Mouse (Mus musculus) myocyte (in vitro differentiated cells): ENCODE measurements around the gene Rtkn. TPM values are rescaled to one million over a fixed set of nuclear protein-coding genes. Genes with fewer than 3 reads are reported as not detected.

Experiments
- H3K27me3 ChIP-seq: one replicate; pipeline ENCODE4 v1.6.1; 2011; ENCODE audit not compliant: control insufficient read depth, insufficient read depth, insufficient read length
- H3K36me3 ChIP-seq: one replicate; pipeline ENCODE4 v1.6.1; 2011; ENCODE audit not compliant: control insufficient read depth, insufficient read depth
- H3K4me2 ChIP-seq: one replicate; pipeline ENCODE4 v1.6.1; 2011; ENCODE audit warnings: low read depth, control low read depth
- H3K4me3 ChIP-seq: one replicate; pipeline ENCODE4 v1.5.1; 2011; ENCODE audit warnings: mild to moderate bottlenecking, control low read depth, moderate library complexity
- H3K79me2 ChIP-seq: one replicate; pipeline ENCODE4 v1.6.1; 2011; ENCODE audit not compliant: control insufficient read depth, insufficient read depth
- H3ac ChIP-seq: one replicate; pipeline ENCODE4 v1.6.1; 2011; ENCODE audit not compliant: control insufficient read depth, insufficient read length
- CEBPB ChIP-seq: IDR thresholded peaks from 2 replicates; pipeline ENCODE4 v1.6.1; 2011; ENCODE audit warnings: mild to moderate bottlenecking, moderate library complexity; ENCODE audit not compliant: poor library complexity, insufficient read depth, severe bottlenecking
- E2F4 ChIP-seq: IDR thresholded peaks from one replicate; pipeline ENCODE4 v1.6.1; 2011; ENCODE audit warnings: mild to moderate bottlenecking, control low read depth, moderate library complexity; ENCODE audit not compliant: insufficient read depth
- MAX ChIP-seq: IDR thresholded peaks from one replicate; pipeline ENCODE4 v1.6.1; 2011; ENCODE audit warnings: low read depth, mild to moderate bottlenecking, control low read depth
- MYOD1 ChIP-seq, 3 experiments: IDR thresholded peaks; one replicate each; pipeline ENCODE4 v1.6.1; 2011; ENCODE audit warnings: control low read depth in 2 of 3, low read depth in 2 of 3, mild to moderate bottlenecking in 2 of 3, moderate library complexity in 1 of 3; ENCODE audit not compliant: insufficient read length in 2 of 3, control insufficient read depth in 1 of 3
- MYOG ChIP-seq, 3 experiments: IDR thresholded peaks; one replicate each; pipeline ENCODE4 v1.6.1; 2011; ENCODE audit warnings: control low read depth in 2 of 3, low read depth in 2 of 3, mild to moderate bottlenecking in 2 of 3; ENCODE audit not compliant: insufficient read length in 2 of 3, control insufficient read depth in 1 of 3, insufficient read depth in 1 of 3
- POLR2A ChIP-seq: IDR thresholded peaks from one replicate; pipeline ENCODE4 v1.6.1; 2011; ENCODE audit warnings: low read depth, mild to moderate bottlenecking, control low read depth, moderate library complexity; ENCODE audit not compliant: insufficient read length
- POLR2AphosphoS2 ChIP-seq: IDR thresholded peaks from one replicate; pipeline ENCODE4 v1.6.1; 2011; ENCODE audit warnings: low read depth, control low read depth; ENCODE audit not compliant: insufficient read length
- REST ChIP-seq: IDR thresholded peaks from one replicate; pipeline ENCODE4 v1.6.1; 2011; ENCODE audit warnings: mild to moderate bottlenecking, control low read depth, moderate library complexity; ENCODE audit not compliant: insufficient read depth, insufficient read length
- SRF ChIP-seq: IDR thresholded peaks from one replicate; pipeline ENCODE4 v1.6.1; 2011; ENCODE audit warnings: low read depth; ENCODE audit not compliant: control insufficient read depth, insufficient read length
- TCF12 ChIP-seq: IDR thresholded peaks from one replicate; pipeline ENCODE4 v1.6.1; 2011; ENCODE audit warnings: mild to moderate bottlenecking, control low read depth; ENCODE audit not compliant: poor library complexity, insufficient read depth, severe bottlenecking
- TCF3 ChIP-seq: IDR thresholded peaks from one replicate; pipeline ENCODE4 v1.6.1; 2011; ENCODE audit warnings: low read depth, control low read depth; ENCODE audit not compliant: insufficient read length
- USF1 ChIP-seq: IDR thresholded peaks from one replicate; pipeline ENCODE4 v1.6.1; 2011; ENCODE audit warnings: low read depth, mild to moderate bottlenecking, control low read depth, moderate library complexity
- polyA plus RNA-seq: library from polyadenylated mRNA; unstranded; fragments of >200 nt; fragmentation: generic; extraction: Trizol; gene quantifications from one replicate; pipeline ENCODE4 v1.2.1, GENCODE M21; 2012; ENCODE audit warnings: missing spikeins

Gene Rtkn
- polyA plus RNA-seq, 1 experiment: 29.7 TPM

DNA sequence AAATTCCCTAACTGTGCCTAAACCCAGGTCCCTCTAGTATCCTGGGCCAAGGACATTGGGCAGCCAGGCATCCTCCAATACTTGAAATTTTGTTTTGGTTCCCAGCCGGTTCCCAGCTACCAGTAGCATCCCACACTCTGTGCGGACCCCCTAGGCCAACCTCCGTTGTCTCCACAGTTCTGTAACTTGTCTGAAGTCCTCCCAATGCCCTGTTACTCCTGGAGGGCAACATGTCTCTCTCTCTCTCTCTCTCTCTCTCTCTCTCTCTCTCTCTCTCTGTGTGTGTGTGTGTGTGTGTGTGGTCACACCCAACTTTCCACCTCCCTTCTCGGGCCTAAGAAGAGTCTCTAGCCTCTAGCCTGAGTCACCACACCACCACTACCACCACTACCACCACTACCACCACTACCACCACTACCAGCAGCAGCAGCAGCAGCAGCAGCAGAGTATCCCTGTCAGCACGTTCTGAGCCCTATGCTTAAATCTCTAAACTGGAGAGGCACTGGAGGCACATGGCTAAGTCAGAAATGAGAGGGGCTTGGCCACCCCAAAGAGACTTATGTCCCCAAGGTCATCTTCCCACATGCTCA, 1.1 kb downstream of the Rtkn start:
- Histone ChIP-seq H3K36me3 (no peaks in the 10 kb centered on the region), H3K79me2 (peaks cover 40% of the 10 kb centered on the region), H3K27me3 (no peaks in the 10 kb centered on the region), H3K4me2 (peak overlapping the region; percentile 84), H3ac (peak overlapping the region; percentile 52), H3K4me3 (peak overlapping the region; percentile 88)
- peak; percentile 74 for TF ChIP-seq POLR2A
- TF ChIP-seq SRF: no peak
- no peak for TF ChIP-seq TCF12
- TF ChIP-seq POLR2AphosphoS2: peak; percentile 75
- no peak for TF ChIP-seq E2F4
- TF ChIP-seq MYOG (IDR thresholded peaks at IDR 0.05; ENCODE audit: control insufficient read depth in 1 of 3, insufficient read depth in 1 of 3, insufficient read length in 2 of 3, low read depth in 2 of 3): no peak
- TF ChIP-seq MYOD1 (IDR thresholded peaks at IDR 0.05; ENCODE audit: control insufficient read depth in 1 of 3, insufficient read length in 2 of 3, low read depth in 2 of 3): no peak
- no peak for TF ChIP-seq USF1
- no peak for TF ChIP-seq TCF3
- no peak for TF ChIP-seq CEBPB

DNA sequence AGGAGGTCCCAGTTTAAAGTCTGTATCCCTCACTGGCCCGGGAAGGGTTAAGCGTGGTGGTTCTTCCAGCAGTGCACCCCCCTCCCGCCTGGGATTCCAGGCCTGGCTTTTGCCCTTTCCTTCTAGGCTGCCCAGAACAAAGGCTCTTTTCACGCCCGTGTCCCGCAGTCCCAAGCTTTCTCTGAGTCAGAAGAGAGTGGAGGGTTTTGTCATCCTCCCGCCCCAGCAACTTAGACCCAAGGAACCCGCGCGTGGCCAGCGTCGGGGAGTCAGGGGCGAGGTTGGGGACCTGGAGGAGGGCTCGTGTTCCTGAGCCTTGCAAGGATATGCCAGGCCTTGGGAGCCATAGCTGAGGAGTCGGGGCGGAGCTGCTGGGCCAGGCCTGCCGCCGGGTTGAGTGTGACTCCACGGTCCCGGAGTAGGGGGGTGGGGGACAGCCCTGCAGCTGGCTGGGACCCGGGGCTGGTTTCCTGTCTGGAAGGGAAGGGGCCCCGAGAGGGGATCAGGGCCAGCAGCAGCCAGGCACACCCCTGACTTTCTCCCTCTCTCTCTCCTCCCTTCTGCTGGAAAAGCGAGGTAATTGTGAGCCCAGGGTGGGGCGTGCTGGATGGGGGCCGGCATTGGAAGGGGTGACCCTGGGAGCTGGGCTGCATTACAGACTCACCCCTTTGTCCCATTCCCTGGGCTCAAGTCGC, 1.8 kb downstream of the Rtkn start:
- Histone ChIP-seq H3K4me3 (peak overlapping the region; percentile 88), H3ac (peak overlapping the region; percentile 52), H3K4me2 (peak overlapping the region; percentile 84), H3K36me3 (no peaks in the 10 kb centered on the region), H3K79me2 (peaks cover 42% of the 10 kb centered on the region), H3K27me3 (no peaks in the 10 kb centered on the region)
- no peak for TF ChIP-seq REST
- TF ChIP-seq POLR2A: peak; percentile 54

DNA sequence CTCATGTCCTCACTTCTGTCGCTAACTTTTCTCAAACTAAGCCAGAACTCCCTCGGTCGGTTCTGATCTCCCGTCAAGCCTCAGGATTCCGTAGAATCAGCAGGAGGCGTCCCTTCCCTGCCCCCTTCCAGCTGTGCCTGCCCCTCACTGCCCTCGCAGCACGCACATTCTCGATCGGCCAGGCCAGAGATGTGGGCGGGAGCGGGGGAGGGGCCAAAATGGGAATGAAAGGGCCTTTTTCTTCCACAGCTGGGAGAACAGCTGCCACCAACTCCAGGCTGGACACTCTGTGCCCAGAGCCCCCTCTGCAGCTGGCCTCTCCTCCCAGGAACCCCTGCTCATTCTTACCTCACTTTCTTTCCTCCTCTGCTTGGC, 2.3 kb downstream of the Rtkn start:
- Histone ChIP-seq H3K79me2 (peaks cover 42% of the 10 kb centered on the region), H3K27me3 (no peaks in the 10 kb centered on the region), H3K4me3 (peak overlapping the region; percentile 88), H3K4me2 (peak overlapping the region; percentile 84), H3ac (peak overlapping the region; percentile 52), H3K36me3 (no peaks in the 10 kb centered on the region)
- TF ChIP-seq MAX (no peak), TCF3 (peak; percentile 95), POLR2A (peak; percentile 75), REST (no peak), SRF (no peak), E2F4 (no peak), TCF12 (peak; percentile 90), MYOG (IDR thresholded peaks at IDR 0.05; ENCODE audit: control insufficient read depth in 1 of 3, insufficient read depth in 1 of 3, insufficient read length in 2 of 3, low read depth in 2 of 3) (peak; percentile 51 to 85 (median 67)), MYOD1 (IDR thresholded peaks at IDR 0.05; ENCODE audit: control insufficient read depth in 1 of 3, insufficient read length in 2 of 3, low read depth in 2 of 3) (peak; percentile 72 to 99 (median 99)), USF1 (no peak), CEBPB (no peak), POLR2AphosphoS2 (peak; percentile 89)

DNA sequence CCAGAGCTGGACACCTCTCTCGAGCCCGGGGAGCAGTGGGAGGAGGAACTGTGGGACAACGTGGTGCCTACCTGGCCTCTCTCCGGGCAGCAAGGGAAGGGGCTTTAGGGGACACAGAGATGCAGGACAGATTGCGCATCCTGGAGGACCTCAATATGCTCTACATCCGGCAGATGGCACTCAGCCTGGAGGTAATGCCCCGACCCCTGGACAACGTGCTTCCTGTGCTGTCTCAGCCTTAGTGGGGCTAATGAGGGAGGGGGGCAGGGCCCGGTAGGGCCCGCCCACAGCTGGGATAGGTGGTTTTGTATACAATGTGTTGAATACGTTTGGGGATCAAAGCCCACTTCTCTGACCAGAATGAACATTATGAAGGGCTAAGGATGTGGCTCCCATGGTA, 2.8 kb downstream of the Rtkn start:
- H3K79me2 ChIP-seq: peaks cover 45% of the 10 kb centered on the region
- no peak for TF ChIP-seq E2F4
- TF ChIP-seq TCF12: no peak
- no peak for TF ChIP-seq SRF
- no peak for TF ChIP-seq USF1
- TF ChIP-seq MYOD1 (IDR thresholded peaks at IDR 0.05; ENCODE audit: control insufficient read depth in 1 of 3, insufficient read length in 2 of 3, low read depth in 2 of 3): peak in 1 of 3 experiments; percentile 13
- no peak for TF ChIP-seq MAX
- peak; percentile 48 for TF ChIP-seq POLR2AphosphoS2
- peak overlapping the region; percentile 88 for H3K4me3 ChIP-seq
- no peaks in the 10 kb centered on the region for H3K36me3 ChIP-seq
- H3K4me2 ChIP-seq: peak overlapping the region; percentile 84
- peak overlapping the region; percentile 52 for H3ac ChIP-seq
- no peaks in the 10 kb centered on the region for H3K27me3 ChIP-seq

DNA sequence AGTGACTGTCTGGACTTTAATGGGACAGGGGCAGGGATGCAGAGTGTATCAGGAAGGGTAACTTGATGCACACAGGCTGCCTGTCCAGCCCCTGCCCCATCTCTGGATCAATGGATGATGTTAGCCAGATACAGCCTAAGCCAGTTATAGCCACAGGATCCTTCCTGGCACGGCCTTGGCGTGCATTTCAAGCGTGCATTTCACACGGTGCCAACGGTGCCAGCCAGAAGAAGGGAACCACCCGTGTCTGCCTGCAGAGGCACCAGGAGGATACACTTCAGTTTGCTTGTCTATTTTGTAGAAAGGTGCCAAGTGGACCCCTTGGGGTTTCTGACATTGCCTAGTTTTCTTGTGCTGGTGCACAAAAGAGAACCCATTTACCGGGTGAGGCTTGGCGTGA, 4.8 kb downstream of the Rtkn start:
- Histone ChIP-seq H3K36me3 (no peaks in the 10 kb centered on the region), H3K4me2 (no peak overlapping the region), H3K4me3 (no peak overlapping the region), H3K79me2 (peaks cover 55% of the 10 kb centered on the region), H3K27me3 (no peaks in the 10 kb centered on the region), H3ac (no peak overlapping the region)
- TF ChIP-seq POLR2A (no peak), TCF12 (no peak), USF1 (no peak), MYOG (IDR thresholded peaks at IDR 0.05; ENCODE audit: control insufficient read depth in 1 of 3, insufficient read depth in 1 of 3, insufficient read length in 2 of 3, low read depth in 2 of 3) (no peak), CEBPB (no peak), MAX (no peak), REST (no peak), POLR2AphosphoS2 (no peak), E2F4 (no peak), MYOD1 (IDR thresholded peaks at IDR 0.05; ENCODE audit: control insufficient read depth in 1 of 3, insufficient read length in 2 of 3, low read depth in 2 of 3) (no peak), SRF (no peak), TCF3 (no peak)
